Mouse (Mus musculus) forebrain, embryonic 12.5 days (tissue): Measurements from ENCODE around the gene St7. TPM values are rescaled to one million over a fixed set of nuclear protein-coding genes. Genes with fewer than 3 reads are reported as not detected.

Source experiments
- ATAC-seq: fragments of 200-750 bp; cut with Nextera tagmentation; 2 replicates; pipeline ENCODE4 v1.8.0; 2017; ENCODE audit warnings: moderate TSS enrichment; ENCODE audit not compliant: low FRiP score
- H3K27ac ChIP-seq: fragments of 300-500 bp; sonication (generic); 2 replicates; pipeline ENCODE4 v1.5.1; 2016; ENCODE audit warnings: mild to moderate bottlenecking
- H3K27me3 ChIP-seq: fragments of 300-500 bp; sonication (generic); 2 replicates; pipeline ENCODE4 v1.6.1; 2016; ENCODE audit warnings: mild to moderate bottlenecking
- H3K36me3 ChIP-seq: fragments of 300-500 bp; sonication (generic); replicated peaks from 2 replicates; pipeline ENCODE4 v1.6.1; 2016; ENCODE audit warnings: mild to moderate bottlenecking
- H3K4me1 ChIP-seq: fragments of 300-500 bp; sonication (generic); 2 replicates; pipeline ENCODE4 v1.6.1; 2016
- H3K4me2 ChIP-seq: fragments of 300-500 bp; sonication (generic); 2 replicates; pipeline ENCODE4 v1.6.1; 2016; ENCODE audit warnings: mild to moderate bottlenecking, moderate library complexity
- H3K4me3 ChIP-seq: fragments of 300-500 bp; sonication (generic); replicated peaks from 2 replicates; pipeline ENCODE4 v1.5.1; 2016; ENCODE audit warnings: mild to moderate bottlenecking
- H3K9ac ChIP-seq: fragments of 300-500 bp; sonication (generic); 2 replicates; pipeline ENCODE4 v1.6.1; 2016; ENCODE audit warnings: mild to moderate bottlenecking
- H3K9me3 ChIP-seq: fragments of 300-500 bp; sonication (generic); 2 replicates; pipeline ENCODE4 v1.6.1; 2016
- WGBS: fragments of 180-500 bp; shearing (Covaris S2); methylation state at CpG from one replicate; pipeline ENCODE4 v1.1.7; 2016; 5-methylcytosine and 5-hydroxymethylcytosine counted together
- polyA plus RNA-seq: library from polyadenylated mRNA; unstranded; fragments of >200 nt; fragmentation: Nextera tagmentation; extraction: Ambion mirVana; gene quantifications from 2 replicates; pipeline ENCODE4 v1.2.1, GENCODE M21; 2016

The St7 gene
- 45.6 and 48.6 TPM in 2 replicates for polyA plus RNA-seq

- peak within 1 kb of the TSS; percentile 85; the same call in 1 of the 2 replicates for H3K27ac ChIP-seq
- peak within 1 kb of the TSS; percentile 83 for H3K9ac ChIP-seq
- peak within 1 kb of the TSS; percentile 70 for H3K4me2 ChIP-seq
- H3K36me3 ChIP-seq, result no peaks in the 10 kb centered on the region
- H3K4me3 ChIP-seq, result peak within 1 kb of the TSS; percentile 78
- no peaks in the 10 kb centered on the region for H3K9me3 ChIP-seq
- H3K4me1 ChIP-seq, result peaks cover 7% of the 10 kb centered on the region; the same call in 1 of the 2 replicates
- H3K27me3 ChIP-seq, result no peaks in the 10 kb centered on the region
- 77% methylated on average over 7 of the region's 7 CpGs for WGBS
- ATAC-seq, result no peak
These were observed at the start of gene St7 for GRCm38 (mm10) chr6:17692647-17693046. TSS of gene St7 (plus strand) at chr6:17692933.

DNA sequence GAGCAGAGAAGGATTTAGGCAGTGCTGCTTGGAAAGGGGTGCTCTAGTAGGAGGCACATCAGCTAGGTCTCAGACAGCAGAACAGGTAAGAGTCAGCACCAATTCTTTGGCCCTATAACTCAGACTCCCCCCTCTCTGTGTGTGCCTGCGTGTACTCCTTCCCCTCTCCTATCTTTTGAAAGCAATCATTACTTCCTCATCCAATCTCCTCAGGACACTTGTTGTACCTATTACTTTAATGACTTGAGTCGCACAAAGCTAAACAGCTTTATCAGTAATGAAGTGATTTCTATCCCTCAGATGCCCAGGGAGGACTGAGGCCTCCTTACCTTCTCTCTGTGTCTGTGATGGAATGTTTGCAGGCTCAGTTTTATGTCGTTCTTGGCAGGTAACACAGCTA is 46.6 kb upstream of the St7 start:
- no peaks in the 10 kb centered on the region for H3K27me3 ChIP-seq
- H3K9ac ChIP-seq, result no peak overlapping the region
- H3K9me3 ChIP-seq, result no peaks in the 10 kb centered on the region
- ATAC-seq, result no peak
- H3K4me2 ChIP-seq, result no peak overlapping the region
- H3K4me1 ChIP-seq, result peaks cover 2% of the 10 kb centered on the region; the same call in 1 of the 2 replicates
- 76% methylated on average over 3 of the region's 3 CpGs for WGBS
- peaks cover 17% of the 10 kb centered on the region for H3K36me3 ChIP-seq
- H3K4me3 ChIP-seq, result no peak overlapping the region
- H3K27ac ChIP-seq, result no peak overlapping the region

DNA sequence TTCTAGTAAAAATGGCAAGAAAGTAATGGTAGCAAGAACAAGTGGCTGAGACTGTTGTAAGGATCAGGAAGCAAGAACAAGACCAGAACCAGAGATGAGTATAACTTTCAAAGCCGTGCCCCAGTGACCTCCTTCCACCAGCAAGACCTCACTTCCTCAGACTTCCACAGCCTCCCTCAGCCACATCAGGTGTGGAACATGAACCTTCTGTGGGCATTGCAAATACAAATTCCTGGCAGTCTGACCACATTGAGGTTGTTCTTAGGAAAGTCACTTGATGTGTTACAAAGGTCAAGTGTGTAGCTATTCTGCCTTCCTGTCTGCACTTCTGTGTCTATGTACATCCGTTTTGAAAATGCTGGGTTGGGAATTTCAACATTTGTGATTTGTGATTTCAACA is 40.6 kb upstream of the St7 start:
- no peak overlapping the region for H3K27ac ChIP-seq
- no peaks in the 10 kb centered on the region for H3K4me1 ChIP-seq
- no peak overlapping the region for H3K4me2 ChIP-seq
- no peak overlapping the region for H3K4me3 ChIP-seq
- no peaks in the 10 kb centered on the region for H3K9me3 ChIP-seq
- no peak for ATAC-seq
- peaks cover 43% of the 10 kb centered on the region for H3K36me3 ChIP-seq
- H3K27me3 ChIP-seq, result no peaks in the 10 kb centered on the region
- 92% methylated on average over 2 of the region's 2 CpGs for WGBS
- no peak overlapping the region for H3K9ac ChIP-seq

DNA sequence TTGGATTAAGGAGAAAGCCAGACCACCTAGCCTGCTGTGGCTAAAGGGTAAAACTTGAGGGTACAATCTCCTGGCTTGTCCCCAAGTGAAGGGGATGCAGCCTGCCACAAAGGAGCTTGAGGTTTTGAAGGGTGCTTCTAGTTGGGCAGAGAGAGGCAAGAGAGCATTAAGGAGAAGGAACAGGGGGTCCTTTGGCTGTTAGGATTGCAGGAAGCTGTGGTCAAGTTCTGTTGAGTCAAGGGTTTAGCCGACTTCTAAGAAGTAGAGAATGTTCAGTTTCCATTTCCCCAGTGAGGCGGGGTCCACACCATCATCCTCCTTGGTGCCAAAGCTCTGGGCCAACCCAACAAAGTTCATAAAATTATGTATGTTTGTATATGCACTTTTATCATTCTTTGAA is 37.7 kb upstream of the St7 start:
- H3K4me3 ChIP-seq, result no peak overlapping the region
- no peak overlapping the region for H3K4me2 ChIP-seq
- no peaks in the 10 kb centered on the region for H3K9me3 ChIP-seq
- H3K4me1 ChIP-seq, result no peaks in the 10 kb centered on the region
- no peaks in the 10 kb centered on the region for H3K27me3 ChIP-seq
- ATAC-seq, result no peak
- H3K27ac ChIP-seq, result no peak overlapping the region
- no peak overlapping the region for H3K9ac ChIP-seq
- H3K36me3 ChIP-seq, result peaks cover 38% of the 10 kb centered on the region
- WGBS, result 90% methylated on average over 2 of the region's 2 CpGs

DNA sequence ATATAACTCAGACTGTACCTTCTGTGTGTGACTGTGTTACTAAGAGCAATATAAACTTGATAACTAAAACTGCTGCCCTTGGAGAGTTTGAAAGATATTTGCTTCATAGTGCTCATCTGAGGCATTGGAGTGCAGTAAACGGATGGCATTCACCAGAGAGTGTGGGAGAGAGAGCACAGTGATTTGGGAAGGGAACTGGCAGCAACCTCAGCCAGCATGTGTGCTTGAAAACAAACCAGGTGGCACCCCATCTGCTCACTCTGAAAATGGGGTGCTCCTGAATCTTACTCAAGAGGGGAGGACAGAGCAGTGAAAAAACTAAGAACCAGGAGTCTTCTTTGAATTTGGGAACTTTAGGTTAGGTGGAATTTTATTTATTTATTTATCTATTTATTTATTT is 35.4 kb upstream of the St7 start:
- no peaks in the 10 kb centered on the region for H3K9me3 ChIP-seq
- H3K36me3 ChIP-seq, result peaks cover 38% of the 10 kb centered on the region
- no peak overlapping the region for H3K27ac ChIP-seq
- no peak for ATAC-seq
- no peaks in the 10 kb centered on the region for H3K27me3 ChIP-seq
- no peak overlapping the region for H3K9ac ChIP-seq
- H3K4me3 ChIP-seq, result no peak overlapping the region
- no peaks in the 10 kb centered on the region for H3K4me1 ChIP-seq
- 86% methylated on average over 1 of the region's 1 CpGs for WGBS
- H3K4me2 ChIP-seq, result no peak overlapping the region

DNA sequence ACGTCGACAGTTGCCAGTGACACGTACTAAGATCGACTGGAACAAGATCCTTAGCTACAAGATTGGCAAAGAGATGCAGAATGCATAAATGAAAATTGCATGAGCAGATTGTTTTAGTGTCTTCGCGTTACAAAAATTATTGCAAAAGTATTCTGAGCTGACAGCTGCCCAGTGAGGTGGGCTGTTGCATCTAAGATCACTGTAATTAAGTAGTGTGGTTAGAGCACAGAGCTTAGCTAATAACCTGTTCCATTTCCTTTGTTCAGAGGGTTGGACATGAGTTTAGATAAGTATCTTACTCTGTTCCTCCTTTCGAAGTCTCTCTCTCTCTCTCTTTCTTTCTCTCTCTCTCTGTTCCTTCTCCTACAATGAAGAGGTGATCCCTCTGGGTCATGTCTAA is 27.4 kb upstream of the St7 start:
- no peak overlapping the region for H3K4me2 ChIP-seq
- H3K9me3 ChIP-seq, result no peaks in the 10 kb centered on the region
- H3K27me3 ChIP-seq, result no peaks in the 10 kb centered on the region
- no peak overlapping the region for H3K27ac ChIP-seq
- no peaks in the 10 kb centered on the region for H3K4me1 ChIP-seq
- no peak for ATAC-seq
- no peak overlapping the region for H3K9ac ChIP-seq
- H3K36me3 ChIP-seq, result peaks cover 59% of the 10 kb centered on the region
- WGBS, result 94% methylated on average over 7 of the region's 7 CpGs
- no peak overlapping the region for H3K4me3 ChIP-seq

GRCm38 (mm10) chr6:17666024-17666423 is 26.7 kb upstream of the St7 start:
- no peaks in the 10 kb centered on the region for H3K4me1 ChIP-seq
- H3K27ac ChIP-seq, result no peak overlapping the region
- H3K27me3 ChIP-seq, result no peaks in the 10 kb centered on the region
- no peaks in the 10 kb centered on the region for H3K9me3 ChIP-seq
- H3K4me2 ChIP-seq, result no peak overlapping the region
- H3K9ac ChIP-seq, result no peak overlapping the region
- ATAC-seq, result no peak
- no peak overlapping the region for H3K4me3 ChIP-seq
- H3K36me3 ChIP-seq, result peaks cover 54% of the 10 kb centered on the region

GRCm38 (mm10) chr6:17667813-17668212 is 24.9 kb upstream of the St7 start:
- H3K36me3 ChIP-seq, result peaks cover 42% of the 10 kb centered on the region
- no peak for ATAC-seq
- H3K27ac ChIP-seq, result no peak overlapping the region
- no peaks in the 10 kb centered on the region for H3K9me3 ChIP-seq
- H3K9ac ChIP-seq, result no peak overlapping the region
- H3K4me1 ChIP-seq, result no peaks in the 10 kb centered on the region
- no peak overlapping the region for H3K4me2 ChIP-seq
- H3K4me3 ChIP-seq, result no peak overlapping the region
- H3K27me3 ChIP-seq, result no peaks in the 10 kb centered on the region
- 91% methylated on average over 3 of the region's 3 CpGs for whole genome bisulfite sequencing

GRCm38 (mm10) chr6:17668334-17668733 is 24.4 kb upstream of the St7 start:
- Histone ChIP-seq H3K9me3 (no peaks in the 10 kb centered on the region), H3K27me3 (no peaks in the 10 kb centered on the region), H3K27ac (no peak overlapping the region), H3K36me3 (peaks cover 37% of the 10 kb centered on the region), H3K9ac (no peak overlapping the region), H3K4me3 (no peak overlapping the region), H3K4me1 (no peaks in the 10 kb centered on the region), H3K4me2 (no peak overlapping the region)
- no peak for ATAC-seq
- 95% methylated on average over 12 of the region's 12 CpGs for WGBS

DNA sequence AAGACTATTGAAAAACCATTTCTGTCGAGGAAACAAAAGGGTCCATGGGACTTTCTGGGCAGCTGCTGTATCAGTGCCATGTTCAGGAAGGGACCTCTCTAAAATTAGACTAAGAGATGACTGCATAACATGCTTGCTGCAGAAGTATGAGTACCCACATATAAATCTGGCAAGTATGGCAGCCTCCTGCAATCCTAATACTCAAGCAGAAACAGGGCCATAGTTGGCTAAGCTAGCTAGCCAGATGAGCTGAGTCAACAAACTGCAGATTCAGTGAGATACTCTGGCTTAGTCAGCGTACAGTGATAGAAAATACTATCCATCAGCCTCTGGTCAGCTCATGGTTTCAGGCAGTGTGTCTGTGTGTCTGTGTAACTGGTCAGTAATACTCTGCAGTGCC is 22.9 kb upstream of the St7 start:
- no peaks in the 10 kb centered on the region for H3K9me3 ChIP-seq
- 75% methylated on average over 2 of the region's 2 CpGs for WGBS
- H3K4me3 ChIP-seq, result no peak overlapping the region
- H3K4me2 ChIP-seq, result no peak overlapping the region
- H3K4me1 ChIP-seq, result no peaks in the 10 kb centered on the region
- no peak for ATAC-seq
- no peaks in the 10 kb centered on the region for H3K27me3 ChIP-seq
- no peak overlapping the region for H3K27ac ChIP-seq
- H3K36me3 ChIP-seq, result peaks cover 26% of the 10 kb centered on the region
- no peak overlapping the region for H3K9ac ChIP-seq

- H3K4me1 ChIP-seq, result no peaks in the 10 kb centered on the region
- H3K27ac ChIP-seq, result no peak overlapping the region
- no peaks in the 10 kb centered on the region for H3K36me3 ChIP-seq
- no peak overlapping the region for H3K4me2 ChIP-seq
- 30% methylated on average over 12 of the region's 12 CpGs for WGBS
- no peaks in the 10 kb centered on the region for H3K27me3 ChIP-seq
- no peak overlapping the region for H3K9ac ChIP-seq
- no peaks in the 10 kb centered on the region for H3K9me3 ChIP-seq
- peak; percentile 60 for ATAC-seq
- H3K4me3 ChIP-seq, result no peak overlapping the region
These were observed 17.5 kb upstream of the St7 start for GRCm38 (mm10) chr6:17675019-17675756.

GRCm38 (mm10) chr6:17677008-17677407 is 15.7 kb upstream of the St7 start:
- WGBS, result 85% methylated on average over 2 of the region's 2 CpGs
- no peak overlapping the region for H3K4me2 ChIP-seq
- no peak overlapping the region for H3K27ac ChIP-seq
- no peaks in the 10 kb centered on the region for H3K36me3 ChIP-seq
- H3K4me1 ChIP-seq, result no peaks in the 10 kb centered on the region
- H3K27me3 ChIP-seq, result no peaks in the 10 kb centered on the region
- H3K9ac ChIP-seq, result no peak overlapping the region
- H3K4me3 ChIP-seq, result no peak overlapping the region
- ATAC-seq, result no peak
- peaks cover 5% of the 10 kb centered on the region for H3K9me3 ChIP-seq

DNA sequence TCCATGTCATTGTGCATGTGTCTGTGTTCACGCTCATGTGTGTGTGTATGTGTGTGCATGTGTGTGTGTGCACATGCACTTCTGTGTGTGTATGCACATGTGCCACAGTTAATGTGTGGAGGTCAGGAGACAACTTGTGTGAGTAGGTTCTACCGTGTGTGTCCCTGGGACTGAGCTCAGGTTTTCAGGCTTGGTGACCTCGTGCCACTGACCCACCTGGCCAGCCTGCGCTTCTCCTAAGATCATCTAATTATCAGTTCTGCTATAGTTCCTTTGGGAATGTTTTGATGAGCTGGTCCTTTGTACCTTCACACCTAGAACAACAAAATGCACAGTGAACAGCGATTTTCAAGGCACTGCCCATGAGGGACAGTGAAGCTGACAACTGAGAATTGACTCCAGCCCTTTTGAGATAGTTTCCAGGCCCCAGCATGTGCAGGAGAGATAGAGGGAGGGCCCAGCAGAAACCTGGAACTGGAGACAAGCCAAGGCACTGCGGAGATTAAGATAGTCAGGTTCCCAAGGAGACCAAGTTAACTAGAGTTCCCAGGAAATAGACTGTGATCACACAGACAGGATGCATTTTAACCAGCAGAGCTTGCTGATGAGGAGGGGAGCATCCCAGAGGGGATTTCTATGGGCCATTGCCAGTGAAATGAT is 12.3 kb upstream of the St7 start:
- Histone ChIP-seq H3K27ac (no peak overlapping the region), H3K9me3 (peaks cover 5% of the 10 kb centered on the region), H3K4me1 (no peaks in the 10 kb centered on the region), H3K27me3 (no peaks in the 10 kb centered on the region), H3K36me3 (no peaks in the 10 kb centered on the region), H3K4me3 (no peak overlapping the region), H3K4me2 (no peak overlapping the region), H3K9ac (no peak overlapping the region)
- 83% methylated on average over 6 of the region's 6 CpGs for WGBS
- ATAC-seq, result no peak
